Mouse (Mus musculus): ENCODE measurements around the gene Prdm16. TPM values are rescaled to one million over a fixed set of nuclear protein-coding genes. Genes with fewer than 3 reads are reported as not detected.

Prdm16 gene
- polyA plus RNA-seq, 1 experiment = not detected

DNA sequence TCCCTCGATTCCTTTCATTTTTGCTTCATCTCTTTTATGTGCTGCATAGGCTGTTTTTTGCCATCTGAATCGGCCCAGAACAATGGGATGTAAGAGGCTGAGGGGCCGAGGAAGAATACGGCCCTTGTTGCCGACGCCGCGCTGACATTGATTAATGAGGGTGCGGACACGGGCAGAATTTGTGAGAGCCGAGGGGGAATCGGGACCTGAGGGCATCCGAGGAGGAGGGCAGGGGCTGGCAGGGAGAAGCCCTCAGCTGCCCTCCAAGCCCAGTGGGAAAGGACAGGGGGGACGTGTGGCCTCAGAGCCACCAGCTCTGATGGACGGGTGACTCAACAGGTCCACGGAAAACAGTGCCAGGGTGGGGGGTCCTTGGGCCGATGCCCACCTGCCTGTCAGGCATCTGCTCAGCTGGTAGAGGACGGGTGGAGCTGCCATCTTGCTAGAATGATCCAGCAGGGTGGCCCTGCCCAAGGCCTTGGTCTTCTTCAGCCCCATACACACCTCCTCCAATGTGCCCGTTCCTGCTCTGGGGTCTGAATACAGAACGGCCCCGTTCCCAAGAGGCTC, 133.3 kb downstream of the Prdm16 start:
- no peak for TF ChIP-seq CEBPB (IDR thresholded peaks at IDR 0.05; ENCODE audit: low read depth)
- no peak for TF ChIP-seq CTCF (IDR thresholded peaks at IDR 0.05; ENCODE audit: control insufficient read depth, insufficient read depth, insufficient read length)
- no peak for TF ChIP-seq MAX (IDR thresholded peaks at IDR 0.05)
- no peak for TF ChIP-seq MYOG (IDR thresholded peaks at IDR 0.05; ENCODE audit: control insufficient read depth, extremely low read depth, insufficient read length)
- no peak for TF ChIP-seq FOSL1 (IDR thresholded peaks at IDR 0.05; ENCODE audit: insufficient read depth, low read length, poor library complexity, severe bottlenecking)
- no peak for TF ChIP-seq USF1 (IDR thresholded peaks at IDR 0.05; ENCODE audit: low read depth)
- no peak for TF ChIP-seq MYOD1 (IDR thresholded peaks at IDR 0.05; ENCODE audit: control insufficient read depth, insufficient read length, low read depth)
- Histone ChIP-seq H3K4me3 (ENCODE audit: insufficient read depth, poor library complexity, severe bottlenecking) (no peak overlapping the region), H3K79me2 (ENCODE audit: control insufficient read depth, insufficient read depth) (no peaks in the 10 kb centered on the region)

DNA sequence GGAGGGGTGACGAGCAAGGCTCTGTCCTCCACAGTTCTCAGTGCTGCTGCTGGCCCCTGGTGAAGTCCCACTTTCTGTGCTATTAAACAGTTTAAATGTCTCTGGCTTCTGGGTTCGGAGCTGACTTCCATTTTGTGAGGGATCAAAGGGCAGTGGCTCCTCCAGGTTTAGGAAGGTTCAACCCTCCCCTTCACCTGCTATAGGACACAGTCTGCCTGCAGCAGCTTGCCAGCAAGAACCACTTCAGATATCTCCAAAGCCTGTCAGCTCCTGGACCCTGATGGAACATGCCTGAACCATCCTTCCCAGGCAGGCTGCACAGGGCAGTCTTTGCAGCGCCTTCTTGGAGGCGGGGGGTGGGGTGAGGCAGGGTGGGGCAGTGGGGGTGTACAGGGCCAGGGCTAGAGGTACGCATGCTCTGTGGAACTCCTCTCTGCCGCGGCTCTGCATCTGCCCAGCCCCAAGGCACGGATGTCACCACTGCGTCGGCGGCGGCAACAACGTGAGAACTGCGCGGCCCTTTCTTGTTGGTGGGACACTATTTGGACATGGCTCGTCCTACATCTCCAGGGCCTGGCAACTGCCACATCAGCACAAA, 134.2 kb downstream of the Prdm16 start:
- H3ac ChIP-seq (ENCODE audit: control insufficient read depth, insufficient read length, low read depth) = no peak overlapping the region
- TF ChIP-seq MAX (IDR thresholded peaks at IDR 0.05) = no peak
- H3K4me3 ChIP-seq (ENCODE audit: insufficient read depth, poor library complexity, severe bottlenecking) = no peak overlapping the region
- no peaks in the 10 kb centered on the region for H3K79me3 ChIP-seq (ENCODE audit: low read depth)
- no peaks in the 10 kb centered on the region for H3K36me3 ChIP-seq (ENCODE audit: control insufficient read depth, insufficient read depth)
- no peaks in the 10 kb centered on the region for H3K27me3 ChIP-seq (ENCODE audit: control insufficient read depth, insufficient read depth, insufficient read length)
- no peaks in the 10 kb centered on the region for H3K79me2 ChIP-seq (ENCODE audit: control insufficient read depth, insufficient read depth)

More for the DNA sequence above, 133.3 kb downstream of the Prdm16 start:
- Histone ChIP-seq H3ac (ENCODE audit: control insufficient read depth, insufficient read length, low read depth) (no peak overlapping the region), H3K36me3 (ENCODE audit: control insufficient read depth, insufficient read depth) (no peaks in the 10 kb centered on the region), H3K27me3 (ENCODE audit: control insufficient read depth, insufficient read depth, insufficient read length) (no peaks in the 10 kb centered on the region), H3K79me3 (ENCODE audit: low read depth) (no peaks in the 10 kb centered on the region)

DNA sequence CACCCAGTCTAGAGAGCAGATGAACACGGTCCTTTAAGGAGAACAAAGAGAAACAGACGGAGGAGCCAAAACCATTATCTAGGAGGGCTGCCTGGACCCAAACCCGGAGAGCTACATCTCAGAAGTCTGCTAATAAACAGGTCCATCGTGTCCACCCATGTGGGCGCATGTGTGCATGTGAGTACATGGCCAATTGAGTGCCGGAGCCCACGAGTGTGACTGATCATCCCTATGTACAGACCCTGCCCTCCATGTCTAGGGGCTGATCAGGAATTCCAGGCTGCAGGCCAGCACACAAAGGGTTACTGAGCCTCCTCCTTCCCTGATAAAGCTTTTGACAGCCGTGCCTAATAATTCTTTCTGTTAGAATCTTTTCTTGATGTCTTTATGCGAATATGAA, 136.0 kb downstream of the Prdm16 start:
- Histone ChIP-seq H3K36me3 (ENCODE audit: control insufficient read depth, insufficient read depth) (no peaks in the 10 kb centered on the region), H3K79me2 (ENCODE audit: control insufficient read depth, insufficient read depth) (no peaks in the 10 kb centered on the region), H3ac (ENCODE audit: control insufficient read depth, insufficient read length, low read depth) (no peak overlapping the region), H3K79me3 (ENCODE audit: low read depth) (no peaks in the 10 kb centered on the region), H3K27me3 (ENCODE audit: control insufficient read depth, insufficient read depth, insufficient read length) (no peaks in the 10 kb centered on the region), H3K4me3 (ENCODE audit: insufficient read depth, poor library complexity, severe bottlenecking) (no peak overlapping the region)
- TF ChIP-seq USF1 (IDR thresholded peaks at IDR 0.05; ENCODE audit: low read depth) (no peak), MAX (IDR thresholded peaks at IDR 0.05) (no peak), FOSL1 (IDR thresholded peaks at IDR 0.05; ENCODE audit: insufficient read depth, low read length, poor library complexity, severe bottlenecking) (no peak), MYOD1 (IDR thresholded peaks at IDR 0.05; ENCODE audit: control insufficient read depth, insufficient read length, low read depth) (no peak), CTCF (IDR thresholded peaks at IDR 0.05; ENCODE audit: control insufficient read depth, insufficient read depth, insufficient read length) (no peak), CEBPB (IDR thresholded peaks at IDR 0.05; ENCODE audit: low read depth) (no peak), MYOG (IDR thresholded peaks at IDR 0.05; ENCODE audit: control insufficient read depth, extremely low read depth, insufficient read length) (no peak)

DNA sequence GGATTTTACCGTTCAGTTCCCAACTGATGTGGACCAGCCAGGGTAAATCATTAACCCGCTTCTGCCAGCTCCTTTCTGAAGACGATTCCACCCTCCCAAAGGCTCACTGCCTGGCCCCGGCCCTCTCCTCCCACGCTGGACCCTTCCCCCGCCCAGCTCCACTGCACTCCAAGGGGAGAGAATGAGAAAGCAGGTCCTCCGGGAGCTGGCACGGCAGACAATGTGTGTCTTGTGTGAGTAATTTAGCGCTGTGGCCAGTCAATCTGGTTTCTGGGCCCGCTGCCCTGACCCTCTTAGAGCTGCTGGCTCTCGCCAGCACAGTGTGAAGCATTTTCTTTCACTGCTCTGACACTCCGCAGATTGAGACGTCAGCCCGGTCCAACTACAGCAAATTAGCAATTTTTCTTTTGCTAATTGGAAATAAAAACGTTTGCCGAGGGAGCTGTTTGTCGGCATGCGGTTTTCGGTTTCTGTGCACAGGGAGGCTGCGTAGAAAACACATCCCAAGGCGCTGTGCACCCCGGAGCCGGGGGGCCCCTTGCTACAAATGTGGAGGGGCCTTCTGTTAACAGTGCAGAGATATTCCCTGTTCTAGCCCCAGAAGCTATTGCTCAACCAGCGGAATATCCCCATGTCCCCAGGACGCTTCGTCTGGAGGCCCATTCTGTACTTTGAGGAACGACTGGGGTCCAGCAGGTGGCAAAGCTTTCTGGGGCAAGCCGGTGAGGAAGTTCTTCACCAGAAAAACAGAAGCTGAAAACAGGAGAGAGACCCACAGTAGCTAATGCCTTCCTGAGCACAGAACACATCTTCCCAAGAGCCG, 136.8 kb downstream of the Prdm16 start:
- H3K79me3 ChIP-seq (ENCODE audit: low read depth) = no peaks in the 10 kb centered on the region
- H3K27me3 ChIP-seq (ENCODE audit: control insufficient read depth, insufficient read depth, insufficient read length) = no peaks in the 10 kb centered on the region
- H3ac ChIP-seq (ENCODE audit: control insufficient read depth, insufficient read length, low read depth) = no peak overlapping the region
- no peaks in the 10 kb centered on the region for H3K79me2 ChIP-seq (ENCODE audit: control insufficient read depth, insufficient read depth)
- H3K4me3 ChIP-seq (ENCODE audit: insufficient read depth, poor library complexity, severe bottlenecking) = no peak overlapping the region
- no peak for TF ChIP-seq CEBPB (IDR thresholded peaks at IDR 0.05; ENCODE audit: low read depth)
- TF ChIP-seq MAX (IDR thresholded peaks at IDR 0.05) = no peak
- H3K36me3 ChIP-seq (ENCODE audit: control insufficient read depth, insufficient read depth) = no peaks in the 10 kb centered on the region

DNA sequence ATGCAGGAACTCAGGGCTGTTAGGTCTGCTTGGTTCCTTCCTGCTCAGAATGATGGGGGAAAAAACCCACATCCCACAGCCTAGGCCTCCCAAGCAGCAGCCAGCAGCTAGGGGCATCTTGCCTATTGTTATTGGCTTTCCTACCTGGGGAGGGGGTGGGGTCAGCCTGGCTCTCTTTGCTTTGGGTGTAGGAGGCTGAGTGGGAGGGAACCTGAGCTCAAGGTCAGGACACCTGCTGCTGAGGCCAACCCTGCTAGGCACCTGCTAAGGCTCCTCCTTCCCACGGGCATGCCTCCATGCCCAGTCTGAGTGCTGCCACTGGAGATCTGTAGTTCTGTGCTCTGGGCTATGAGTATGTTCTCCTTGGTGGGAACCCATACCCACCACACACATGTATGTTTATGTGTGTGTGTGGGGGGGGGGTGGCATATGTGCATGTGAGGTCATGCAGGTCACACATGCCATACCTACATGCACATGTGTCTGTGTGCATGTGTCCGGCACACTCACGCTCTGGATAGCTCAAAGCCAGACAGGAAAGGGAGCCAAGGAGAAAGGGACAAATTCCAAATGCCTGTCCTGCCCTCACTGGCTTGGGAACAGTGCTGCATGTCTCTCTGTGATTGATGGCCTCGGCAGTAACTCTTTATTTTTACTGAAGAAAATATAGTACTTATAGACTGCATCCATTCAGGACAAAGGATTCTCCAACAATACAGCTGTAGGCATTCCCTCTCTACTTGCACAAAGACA, 139.1 kb downstream of the Prdm16 start:
- Histone ChIP-seq H3ac (ENCODE audit: control insufficient read depth, insufficient read length, low read depth) (no peak overlapping the region), H3K27me3 (ENCODE audit: control insufficient read depth, insufficient read depth, insufficient read length) (no peaks in the 10 kb centered on the region), H3K79me3 (ENCODE audit: low read depth) (no peaks in the 10 kb centered on the region), H3K36me3 (ENCODE audit: control insufficient read depth, insufficient read depth) (no peaks in the 10 kb centered on the region), H3K4me3 (ENCODE audit: insufficient read depth, poor library complexity, severe bottlenecking) (no peak overlapping the region), H3K79me2 (ENCODE audit: control insufficient read depth, insufficient read depth) (no peaks in the 10 kb centered on the region)
- TF ChIP-seq CEBPB (IDR thresholded peaks at IDR 0.05; ENCODE audit: low read depth) (no peak), MYOG (IDR thresholded peaks at IDR 0.05; ENCODE audit: control insufficient read depth, extremely low read depth, insufficient read length) (no peak), MYOD1 (IDR thresholded peaks at IDR 0.05; ENCODE audit: control insufficient read depth, insufficient read length, low read depth) (no peak), FOSL1 (IDR thresholded peaks at IDR 0.05; ENCODE audit: insufficient read depth, low read length, poor library complexity, severe bottlenecking) (no peak), MAX (IDR thresholded peaks at IDR 0.05) (no peak), CTCF (IDR thresholded peaks at IDR 0.05; ENCODE audit: control insufficient read depth, insufficient read depth, insufficient read length) (no peak), USF1 (IDR thresholded peaks at IDR 0.05; ENCODE audit: low read depth) (no peak)

Measured in C2C12 (cell line).